Mouse (Mus musculus) heart, postnatal 10 days (tissue): ENCODE measurements around the gene Treh. TPM values are rescaled to one million over a fixed set of nuclear protein-coding genes. Genes with fewer than 3 reads are reported as not detected.

ENCODE experiments used
- DNase-seq, 2 experiments: peaks; one replicate each; pipeline ENCODE4 v3.0.0; 2021
- intact Hi-C: fragments of 180-260 bp; cut with DNase I; formaldehyde crosslinking; loops from one replicate; pipeline ENCODE4 v1.15.1; 2025
- total RNA-seq, 2 experiments: library from RNA; stranded (reverse); gene quantifications; 2 replicates each; pipeline ENCODE4 v1.2.3; 2021

The Treh gene
- total RNA-seq, 2 experiments from 2014 or later, result not detected

DNA sequence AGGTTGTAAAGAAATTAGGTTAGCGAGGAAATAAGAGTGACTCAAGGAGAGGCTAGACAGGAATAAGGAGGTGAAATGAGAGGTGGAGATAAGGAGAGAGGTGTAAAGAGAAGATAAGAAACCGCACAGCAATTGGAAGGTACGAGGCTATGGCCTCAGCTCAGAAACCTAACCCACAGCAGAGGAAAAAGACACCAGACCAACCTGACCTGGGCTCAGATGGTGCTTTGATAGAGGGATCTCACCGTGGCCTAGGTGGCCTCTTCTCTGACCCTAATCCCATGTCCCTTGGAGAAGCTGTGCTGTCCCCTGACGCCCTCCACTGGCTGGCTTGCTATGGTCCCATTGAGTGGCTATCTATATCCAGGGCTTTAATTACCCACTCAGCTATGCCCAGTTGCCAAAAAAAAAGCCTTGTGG, 59.1 kb downstream of the Treh start:
- intact Hi-C loops, result loop anchor here (5.0 kb wide), 1 partner anchor 40 kb away; no protein-coding TSS in a partner anchor
- DNase-seq, result no peak

DNA sequence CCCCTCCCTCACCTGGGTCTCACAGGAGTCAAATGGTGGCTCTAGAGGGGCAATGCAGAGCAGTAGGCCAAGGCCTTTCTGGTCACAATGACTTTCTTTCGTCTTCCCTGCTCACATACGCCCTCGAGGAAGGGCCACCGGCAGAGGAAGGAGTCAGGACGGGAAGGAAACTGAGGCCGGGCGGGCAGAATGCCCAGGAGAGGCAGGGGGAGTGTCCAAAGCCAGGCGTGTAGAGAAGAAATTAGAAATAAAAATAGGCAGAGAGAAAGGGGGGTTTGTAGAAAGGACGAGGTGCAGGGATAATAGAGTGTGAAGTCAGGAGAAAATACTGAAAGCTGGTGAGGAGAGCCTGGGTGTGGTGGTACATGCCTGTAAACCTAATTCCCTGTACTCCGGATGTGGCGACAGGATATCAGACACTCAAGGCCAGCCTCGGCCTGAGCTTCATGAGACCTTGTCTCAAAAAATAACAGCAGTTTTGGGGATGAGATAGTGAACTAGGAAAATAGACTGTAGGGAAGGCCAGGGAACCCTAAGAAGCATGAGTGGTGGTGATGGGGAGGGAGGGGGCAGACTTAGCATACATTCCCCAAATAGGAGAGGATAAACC, 60.0 kb downstream of the Treh start:
- DNase-seq, result peak; percentile 45 to 52
- intact Hi-C loops, result loop anchor here (5.0 kb wide), 1 partner anchor 41 kb away; no protein-coding TSS in a partner anchor

DNA sequence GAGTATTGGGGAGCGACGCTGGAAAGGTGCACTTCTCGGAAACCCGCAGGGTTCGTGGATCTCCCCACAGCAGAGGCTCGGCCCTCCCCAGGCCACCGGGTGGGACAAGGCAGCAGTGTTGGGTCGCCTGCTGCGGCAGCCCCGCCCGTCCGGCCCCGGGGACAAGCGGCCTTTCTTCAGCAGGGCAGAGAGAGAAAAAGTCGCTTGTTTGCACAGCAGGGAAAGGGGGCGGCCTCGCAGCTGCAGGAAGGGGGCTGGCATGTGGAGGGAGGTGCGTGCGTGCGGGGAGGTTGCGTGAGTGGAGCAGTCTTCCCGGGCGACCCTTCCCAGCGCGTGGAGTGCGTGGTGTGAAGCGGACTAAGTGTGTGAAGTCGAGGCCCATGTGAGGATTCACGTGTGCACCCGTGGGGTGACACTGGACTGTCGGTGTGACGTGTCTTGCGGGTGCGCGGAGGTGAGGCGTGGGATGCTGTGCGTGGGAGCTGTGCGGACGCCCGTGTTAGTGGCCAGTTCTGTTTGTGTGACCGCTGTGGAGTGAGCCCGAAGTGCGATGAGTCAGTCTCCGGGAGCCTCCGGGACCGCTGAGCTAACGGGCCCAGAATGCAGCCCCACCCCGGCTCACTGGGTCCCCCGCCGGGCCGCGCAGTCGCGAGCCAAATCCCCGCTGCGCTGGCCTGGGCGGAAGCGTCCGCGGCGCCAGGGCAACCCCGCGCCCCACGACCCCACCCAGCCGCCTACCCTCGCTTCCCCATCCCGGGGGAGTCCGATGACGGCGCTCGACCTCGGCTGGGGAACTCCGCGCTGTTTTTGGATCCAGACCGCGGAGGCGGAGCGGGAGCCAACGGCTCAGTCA, 60.9 kb downstream of the Treh start:
- DNase-seq, result peak; percentile 83 to 85
- intact Hi-C loops, result loop anchor here (5.0 kb wide), 1 partner anchor 42 kb away; no protein-coding TSS in a partner anchor

DNA sequence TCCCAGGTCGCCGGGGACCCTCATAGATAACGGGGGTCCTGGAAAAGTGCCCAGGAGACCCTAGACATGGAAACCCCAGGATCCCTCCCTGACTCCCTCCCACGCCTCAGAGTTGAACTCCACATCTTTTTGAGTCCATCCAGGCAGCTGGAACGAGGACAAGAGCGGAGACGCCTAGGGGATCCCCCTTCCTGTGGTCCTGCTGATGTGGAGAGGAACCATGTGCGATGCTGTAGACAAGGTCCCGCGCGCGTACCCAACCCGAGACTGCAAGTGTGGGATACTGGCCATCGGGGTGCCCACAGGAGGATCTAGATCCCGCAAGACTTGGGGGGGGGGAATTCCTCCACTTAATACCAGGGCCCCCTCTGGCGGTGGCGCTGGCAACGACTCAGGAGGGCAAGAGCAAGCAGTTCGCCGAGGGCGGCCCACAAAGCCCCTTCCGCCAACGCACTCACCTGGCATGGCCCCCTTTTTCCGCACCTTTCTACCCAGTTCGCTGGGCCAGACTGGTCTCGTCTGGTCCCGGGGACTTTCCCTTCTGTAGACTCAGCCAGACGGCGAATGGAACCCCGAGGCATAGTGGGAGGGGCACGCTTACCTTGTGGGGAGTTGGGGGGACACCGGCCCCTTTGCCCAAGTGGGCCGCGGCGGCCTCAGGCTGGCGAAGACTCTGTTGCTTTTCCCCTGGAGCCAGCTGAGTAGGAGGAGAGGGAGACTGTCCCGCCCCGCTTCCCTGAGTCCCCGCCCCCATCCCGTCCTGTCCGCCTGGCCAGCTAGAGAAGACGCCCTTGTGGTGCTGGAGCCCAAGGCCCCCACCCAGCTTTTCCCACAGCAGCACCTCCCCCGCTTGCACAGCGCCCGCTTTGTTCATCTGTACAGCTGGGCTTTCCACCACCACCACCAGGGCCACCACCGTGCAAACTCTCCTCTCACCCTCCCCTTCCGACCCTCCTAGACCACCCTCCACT, 61.8 kb downstream of the Treh start, which contains the start of gene Phldb1:
Gene Phldb1 (minus strand): TSS at position 675 of the 971 bp plus-strand sequence.
- DNase-seq, result peak; percentile 84 to 86
- intact Hi-C loops, result loop anchor here (5.0 kb wide), 1 partner anchor 43 kb away; no protein-coding TSS in a partner anchor

DNA sequence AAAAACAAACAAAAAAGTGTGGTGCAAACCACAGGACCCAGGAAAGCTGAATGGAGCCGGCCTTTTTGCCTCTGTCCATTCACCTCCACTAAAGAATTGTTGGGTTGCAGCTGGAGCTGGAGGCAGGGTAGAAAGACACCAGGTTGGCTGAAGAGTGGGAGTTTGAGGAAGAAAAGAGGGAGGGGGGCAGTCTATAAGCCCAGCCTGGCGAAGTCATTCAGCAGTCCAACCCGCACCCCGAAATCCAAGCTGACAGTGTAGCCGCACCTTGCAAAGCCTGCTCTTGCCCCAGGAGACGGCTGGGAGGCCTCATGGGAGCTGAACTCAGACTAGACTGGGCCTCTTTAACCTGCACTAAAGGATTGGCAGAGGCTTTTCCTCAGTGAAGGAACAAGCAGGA, 62.9 kb downstream of the Treh start:
- DNase-seq, result no peak
- intact Hi-C loops, result no loop called here

Other genes starting within 250 kb of the Treh start
- not detected for gene Foxr1, start 232.1 kb upstream of the Treh start, total RNA-seq
- gene Upk2, start 218.3 kb upstream of the Treh start, total RNA-seq, result not detected
- 10 to 100 TPM; 66.8 to 73.0 TPM for gene Bcl9l, start 190.4 kb upstream of the Treh start, total RNA-seq
- gene Cxcr5, start 111.4 kb upstream of the Treh start, total RNA-seq, result under 1 TPM; 0.24 to 0.27 TPM
- 100 to 1,000 TPM in 1 of 2 experiments, 10 to 100 TPM in 1; 96.2 to 104 TPM for gene Ddx6, start 68.3 kb upstream of the Treh start, total RNA-seq
- 100 to 1,000 TPM; 127 to 130 TPM for gene Phldb1, start 62.0 kb downstream of the Treh start, total RNA-seq
- gene Arcn1, start 94.6 kb downstream of the Treh start, total RNA-seq, result 100 to 1,000 TPM; 103 to 114 TPM
- 10 to 100 TPM; 42.6 to 50.5 TPM for gene Ift46, start 94.7 kb downstream of the Treh start, total RNA-seq
- 1 to 10 TPM; 6.7 to 7.4 TPM for gene Tmem25, start 126.1 kb downstream of the Treh start, total RNA-seq
- gene Ttc36, start 129.8 kb downstream of the Treh start, total RNA-seq, result 1 to 10 TPM; 1.1 to 1.5 TPM
- gene Kmt2a, start 208.1 kb downstream of the Treh start, total RNA-seq, result 10 to 100 TPM; 25.0 to 30.3 TPM
- 1,000 to 10,000 TPM; 1,370 to 1,379 TPM for gene Atp5l, start 247.5 kb downstream of the Treh start, total RNA-seq